Mouse (Mus musculus) frontal cortex, adult (tissue): ENCODE results near the gene Bmpr1a.
"Not testable (repeated sequence)": the region's sequence is repeated elsewhere in the genome, so short reads cannot be mapped to it uniquely, and the experiment has no call there.

Experiments
- ATAC-seq: cut with Nextera tagmentation; 2 replicates; pipeline ENCODE4 v1.9.2; 2017; ENCODE audit warnings: mild to moderate bottlenecking, moderate library complexity, mixed read lengths; ENCODE audit not compliant: low TSS enrichment

Bmpr1a gene

DNA sequence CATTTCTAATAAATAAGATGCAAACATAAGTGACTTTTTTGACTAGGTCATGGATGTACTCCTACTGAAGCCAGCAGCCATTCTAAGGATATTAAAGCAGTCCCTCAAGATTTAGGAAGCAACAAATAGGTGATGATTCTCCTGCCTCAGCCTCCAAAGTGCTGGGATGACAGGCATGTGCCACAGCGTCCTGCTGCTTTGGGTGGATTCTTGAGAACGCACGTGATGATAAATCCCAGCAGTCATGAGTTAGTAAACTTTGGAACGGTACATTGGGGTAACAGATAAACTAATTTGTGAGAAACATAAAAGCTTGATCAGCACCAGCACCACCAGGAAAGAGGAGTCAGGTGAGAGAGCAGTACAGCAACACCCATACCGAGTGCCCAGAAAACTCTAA lies 52.7 kb downstream of the Bmpr1a start:
- no peak for ATAC-seq

- ATAC-seq = no peak
Measured at GRCm38 (mm10) chr14:34449807-34450206, 53.3 kb downstream of the Bmpr1a start.

- ATAC-seq = peak; percentile 92
Measured at GRCm38 (mm10) chr14:34448398-34448797, 54.7 kb downstream of the Bmpr1a start.

GRCm38 (mm10) chr14:34447659-34448058 lies 55.5 kb downstream of the Bmpr1a start:
- peak; percentile 65 for ATAC-seq

DNA sequence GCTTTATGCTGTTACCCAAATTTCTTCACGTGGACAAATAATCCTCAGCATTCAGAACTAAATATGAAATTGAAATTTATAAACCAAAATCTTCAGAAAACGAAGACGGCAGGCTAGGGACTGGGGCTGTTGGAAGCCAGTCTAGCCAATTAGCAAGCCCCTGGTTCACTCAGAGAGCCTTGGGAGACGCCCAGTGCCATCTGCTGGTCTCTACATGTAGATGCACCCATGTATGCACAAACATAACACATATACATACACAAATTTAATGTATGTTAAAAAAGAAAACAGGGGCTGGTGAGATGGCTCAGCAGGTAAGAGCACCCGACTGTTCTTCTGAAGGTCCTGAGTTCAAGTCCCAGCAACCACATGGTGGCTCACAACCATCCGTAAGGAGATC lies 56.5 kb downstream of the Bmpr1a start:
- ATAC-seq = no peak

GRCm38 (mm10) chr14:34445348-34445747 lies 57.8 kb downstream of the Bmpr1a start:
- ATAC-seq = no peak

DNA sequence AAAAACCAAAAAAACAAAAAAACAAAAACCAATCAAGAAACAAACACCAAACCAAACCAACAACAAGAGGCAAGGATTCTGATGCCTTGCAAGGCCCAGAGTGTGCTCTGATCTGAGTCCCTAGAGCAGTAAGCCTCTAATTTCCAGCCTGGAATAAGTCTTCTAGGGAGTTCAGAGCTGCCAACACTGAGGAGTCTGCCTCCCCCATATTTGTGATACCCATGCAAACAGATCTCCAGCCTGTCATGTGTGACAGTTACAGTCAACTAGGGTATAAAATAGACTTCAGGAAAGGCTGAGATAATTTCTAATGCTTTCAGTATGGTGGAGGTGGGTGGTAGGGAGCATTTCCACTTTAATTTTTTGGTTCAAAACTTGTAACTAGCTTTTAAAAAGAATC lies 58.2 kb downstream of the Bmpr1a start:
- ATAC-seq = peak; percentile 20; the same call in 1 of the 2 replicates

DNA sequence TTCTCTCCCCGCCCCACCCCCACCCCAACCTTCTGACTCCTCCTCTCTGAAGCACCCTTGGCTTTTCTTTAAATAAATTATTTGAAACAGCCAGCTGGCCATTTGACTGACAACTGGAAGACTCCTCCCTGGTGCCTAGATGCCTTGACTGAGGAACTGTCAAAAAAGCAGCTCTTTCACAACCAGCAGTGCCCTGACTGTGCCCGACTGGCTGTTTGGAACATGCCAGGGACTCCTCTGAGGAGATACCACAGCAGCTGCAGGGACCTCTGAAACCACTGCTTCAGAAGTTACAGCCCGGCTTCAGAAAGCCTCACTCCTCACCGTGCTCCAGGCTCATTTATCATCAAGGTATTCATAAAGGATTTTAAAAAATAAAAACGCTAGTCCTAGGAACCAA lies 58.8 kb downstream of the Bmpr1a start:
- ATAC-seq = no peak

DNA sequence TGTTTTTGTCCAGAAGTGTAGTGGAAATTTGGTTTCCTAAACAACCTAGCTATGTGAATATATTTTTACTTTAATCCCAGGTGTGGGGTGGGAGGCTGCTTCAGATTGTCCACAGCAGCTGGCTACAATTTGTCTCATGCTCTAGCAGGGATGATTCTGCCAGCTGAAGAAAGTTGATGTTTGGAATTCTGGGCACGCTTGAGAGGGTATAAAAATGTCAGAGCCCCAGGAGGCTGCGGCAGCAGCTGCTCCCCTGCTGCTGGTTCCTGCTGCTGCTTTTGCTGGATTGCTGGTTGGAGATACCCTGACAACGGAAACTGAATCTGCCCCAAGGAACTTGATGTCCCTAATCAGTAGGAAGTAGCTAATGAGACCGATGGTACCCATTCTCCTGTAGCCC lies 60.6 kb downstream of the Bmpr1a start:
- ATAC-seq = peak; percentile 53; the same call in 1 of the 2 replicates

GRCm38 (mm10) chr14:34440526-34441066 lies 62.5 kb downstream of the Bmpr1a start:
- ATAC-seq = 0 out of 2 replicates have a peak, but pooled peaks have one; percentile 42

DNA sequence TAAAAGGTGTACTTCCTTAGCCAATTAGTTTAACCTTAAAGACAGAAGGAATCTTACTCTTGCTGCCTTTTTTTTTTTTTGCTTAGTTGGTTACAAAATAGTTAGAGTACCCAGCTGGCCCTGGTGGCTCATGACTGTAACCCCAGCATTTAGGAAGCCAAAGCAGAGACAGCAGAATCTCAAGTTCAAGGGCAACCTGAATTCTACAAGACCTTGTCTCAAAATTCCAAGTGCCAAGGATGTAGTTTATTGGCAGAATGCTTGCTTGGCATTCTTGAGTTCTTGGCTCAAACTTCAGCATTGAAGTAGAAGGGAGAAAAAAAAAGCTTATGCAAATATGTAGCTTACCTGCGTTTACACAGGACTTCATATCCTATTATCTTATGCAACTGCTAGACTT lies 74.1 kb downstream of the Bmpr1a start:
- ATAC-seq = no peak

GRCm38 (mm10) chr14:34428274-34428673 lies 74.9 kb downstream of the Bmpr1a start:
- no peak for ATAC-seq

DNA sequence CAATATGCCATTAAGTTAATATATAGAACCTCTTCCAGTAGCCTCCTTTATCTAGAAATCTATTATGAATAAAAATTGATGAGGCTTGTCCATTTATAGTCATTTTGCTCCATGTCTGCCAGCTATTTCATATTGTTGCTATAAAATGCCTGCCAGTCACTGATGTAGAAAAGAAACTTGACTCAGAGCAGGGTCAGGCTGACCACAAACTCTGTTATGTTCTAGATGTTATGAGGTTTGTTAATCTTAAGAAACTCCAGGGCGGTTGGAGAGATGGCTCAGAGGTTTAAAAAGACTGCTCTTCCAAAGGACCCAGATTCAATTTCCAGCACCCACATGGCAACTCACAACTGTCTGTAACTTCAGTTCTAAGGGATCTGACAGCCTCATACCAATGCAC lies 82.1 kb downstream of the Bmpr1a start:
- no peak for ATAC-seq

GRCm38 (mm10) chr14:34417501-34417900 lies 85.6 kb downstream of the Bmpr1a start:
- no peak for ATAC-seq

- not testable (repeated sequence) for ATAC-seq
Measured at GRCm38 (mm10) chr14:34416946-34417345, 86.2 kb downstream of the Bmpr1a start.

DNA sequence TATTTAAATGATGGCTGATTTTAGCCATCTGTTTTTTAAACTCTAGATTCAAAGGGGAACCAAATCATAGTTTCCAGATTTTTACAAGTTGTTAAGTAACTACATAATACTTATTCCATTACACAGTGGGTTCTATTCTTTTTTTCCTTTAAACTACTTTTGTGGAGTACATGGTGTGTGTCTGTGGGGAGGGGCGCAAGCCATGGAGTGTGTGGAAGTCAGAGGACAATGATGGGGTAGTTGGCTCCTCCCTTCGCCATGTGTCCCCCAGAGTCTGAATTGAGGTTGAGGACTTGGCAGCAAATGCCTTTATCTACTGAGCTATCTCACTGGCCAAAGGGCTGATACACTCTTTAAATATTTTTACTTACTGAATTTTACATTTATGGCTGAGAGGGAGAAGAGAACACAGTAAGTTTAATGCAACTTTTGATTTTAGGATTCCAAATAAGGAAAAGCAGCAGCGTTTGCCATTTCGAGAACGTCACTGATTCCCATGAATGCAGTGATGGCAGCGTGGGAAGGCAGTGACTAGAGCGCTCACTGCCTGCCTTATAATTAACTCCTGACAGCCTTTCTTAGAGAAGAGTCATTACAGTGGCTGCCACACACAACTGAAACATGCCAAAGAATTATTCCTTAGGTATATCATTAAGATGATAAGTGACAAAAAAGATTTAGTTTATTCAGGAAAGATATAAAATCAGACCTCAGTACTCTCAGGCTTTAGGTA lies 90.8 kb downstream of the Bmpr1a start:
- peak; percentile 44; the same call in 1 of the 2 replicates for ATAC-seq

DNA sequence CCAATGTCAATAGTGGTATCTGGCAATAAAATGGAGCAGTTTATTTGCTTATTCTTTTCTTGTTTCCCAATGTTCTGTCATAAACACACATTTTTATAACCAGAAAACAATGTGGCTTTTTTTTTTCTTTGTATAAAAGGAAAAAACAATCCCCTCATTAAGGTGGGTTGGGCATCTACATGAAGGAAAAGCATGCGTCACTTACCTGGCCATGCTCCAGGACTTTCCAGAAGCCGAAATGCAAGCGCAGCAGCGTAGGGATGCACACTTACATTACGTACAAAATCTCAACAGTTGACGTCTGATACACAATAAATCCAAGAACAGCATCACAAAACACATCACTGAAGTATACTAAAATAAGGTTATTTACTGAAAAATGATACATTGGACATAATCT lies 92.4 kb downstream of the Bmpr1a start:
- ATAC-seq = no peak

DNA sequence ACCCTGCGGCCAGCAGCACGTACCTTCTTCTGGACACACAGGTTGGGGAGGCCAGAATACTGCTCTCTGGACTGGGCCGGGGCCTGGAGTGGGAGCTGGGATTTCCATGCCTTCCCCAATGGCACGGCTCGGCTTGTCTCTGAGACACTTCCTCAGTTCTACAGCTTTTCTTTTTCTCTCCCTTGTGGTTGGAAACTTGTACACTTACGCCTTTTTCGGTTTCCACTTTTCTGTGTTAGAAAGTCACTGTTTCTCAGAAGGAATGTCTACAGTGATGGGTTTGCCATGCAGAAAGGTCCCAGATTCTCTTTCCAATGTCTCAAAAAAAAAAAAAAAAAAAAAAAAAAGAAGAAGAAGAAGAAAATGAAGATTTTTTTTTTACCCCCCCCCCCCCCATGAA lies 99.7 kb downstream of the Bmpr1a start:
- no peak for ATAC-seq

DNA sequence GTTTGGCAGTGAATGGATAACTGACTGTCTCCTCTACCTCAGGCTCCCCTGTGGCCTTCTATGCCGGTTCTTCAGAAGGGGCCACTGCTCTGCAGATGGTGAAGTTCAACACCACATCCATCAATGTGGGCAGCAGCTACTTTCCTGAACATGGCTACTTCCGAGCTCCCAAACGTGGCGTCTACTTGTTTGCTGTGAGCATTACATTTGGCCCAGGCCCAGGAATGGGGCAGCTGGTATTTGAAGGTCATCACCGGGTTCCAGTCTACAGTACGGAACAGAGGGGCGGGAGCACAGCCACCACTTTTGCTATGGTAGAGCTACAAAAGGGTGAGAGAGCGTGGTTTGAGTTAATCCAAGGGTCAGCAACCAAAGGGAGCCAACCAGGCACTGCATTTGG lies 100.3 kb downstream of the Bmpr1a start:
- no peak for ATAC-seq

DNA sequence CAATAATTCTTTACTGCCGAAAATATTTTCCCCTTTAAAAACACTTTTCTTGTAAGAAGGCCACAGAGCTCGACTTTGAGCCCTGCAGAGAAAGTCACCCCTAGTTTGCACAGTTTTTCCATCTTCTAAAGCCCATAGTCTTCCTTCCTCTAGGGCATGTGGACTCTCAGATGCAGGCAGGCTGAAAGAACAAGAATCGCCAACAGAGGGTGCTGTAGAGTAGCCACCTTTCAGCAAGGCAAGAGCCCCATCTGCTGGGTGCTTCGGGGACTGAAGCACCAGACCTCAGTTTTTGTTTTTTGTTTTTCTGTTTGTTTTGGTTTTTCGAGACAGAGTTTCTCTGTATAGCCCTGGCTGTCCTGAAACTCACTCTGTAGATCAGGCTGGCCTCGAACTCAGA lies 102.0 kb downstream of the Bmpr1a start:
- ATAC-seq = peak; percentile 64; the same call in 1 of the 2 replicates

GRCm38 (mm10) chr14:34400021-34400420 lies 103.1 kb downstream of the Bmpr1a start:
- no peak for ATAC-seq

- no peak for ATAC-seq
Measured at GRCm38 (mm10) chr14:34399301-34399700, 103.8 kb downstream of the Bmpr1a start.

DNA sequence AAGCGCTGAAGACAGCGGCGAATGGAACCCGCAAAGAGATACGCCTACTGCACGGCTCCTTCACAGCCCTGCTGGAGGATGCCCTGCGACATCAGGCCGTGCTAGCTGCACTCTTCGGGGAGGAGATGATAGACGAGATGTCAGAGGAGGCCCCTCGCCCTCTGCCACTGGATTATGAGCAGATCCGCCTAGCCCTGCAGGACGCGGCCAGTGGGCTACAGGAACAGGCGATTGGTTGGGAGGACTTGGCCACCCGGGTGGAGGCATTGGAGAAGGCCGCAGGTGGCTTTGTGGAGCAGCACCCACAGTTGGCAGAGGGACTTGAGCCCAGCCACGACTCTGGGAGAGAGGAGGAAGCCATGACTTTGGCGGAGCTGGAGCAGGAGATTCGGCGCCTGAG lies 104.2 kb downstream of the Bmpr1a start:
- no peak for ATAC-seq

DNA sequence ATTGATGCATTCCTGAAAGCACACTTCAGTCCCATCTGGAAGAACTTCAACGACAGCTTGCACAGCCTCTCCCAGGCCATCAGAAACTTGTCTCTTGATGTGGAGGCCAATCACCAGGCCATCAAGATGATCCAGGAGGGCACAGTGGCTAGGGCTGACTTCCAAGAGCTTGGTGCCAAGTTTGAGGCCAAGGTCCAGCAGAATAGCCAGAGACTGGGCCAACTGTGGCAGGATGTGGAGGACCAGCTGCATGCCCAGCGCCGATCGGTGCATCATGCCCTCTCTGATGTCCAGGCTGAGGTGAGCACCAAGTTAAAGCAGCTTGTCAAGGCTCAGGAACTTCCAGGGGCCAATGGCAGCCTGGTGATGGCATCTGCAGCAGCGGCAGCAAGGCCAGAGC lies 105.3 kb downstream of the Bmpr1a start:
- ATAC-seq = no peak
